Mouse (Mus musculus): ENCODE measurements around the gene Nup85.

Nup85 gene

GRCm38 (mm10) chr11:115629734-115630531 lies 65.7 kb downstream of the Nup85 start:
- no peaks in the 10 kb centered on the region for H3K9me3 ChIP-seq (ENCODE audit: low read length)
- TF ChIP-seq NANOG (IDR thresholded peaks at IDR 0.05; ENCODE audit: borderline replicate concordance, low read length): no peak
- TF ChIP-seq POU5F1 (IDR thresholded peaks at IDR 0.05; ENCODE audit: borderline replicate concordance, low read length): no peak
- no peak for TF ChIP-seq CTCF (conservative IDR thresholded peaks at IDR 0.05; ENCODE audit: low read length)
- no peaks in the 10 kb centered on the region for H3K27me3 ChIP-seq (ENCODE audit: insufficient read depth, low read length)
- peaks cover 79% of the 10 kb centered on the region for H3K4me1 ChIP-seq (replicated peaks; ENCODE audit: low read depth, low read length)
- H3K36me3 ChIP-seq (ENCODE audit: insufficient read depth, low read length): peaks cover 14% of the 10 kb centered on the region
- H3K4me3 ChIP-seq (replicated peaks; ENCODE audit: low read length): peak overlapping the region; percentile 46; the same call in 1 of the 2 replicates

- Histone ChIP-seq H3K4me3 (replicated peaks; ENCODE audit: low read length) (peak overlapping the region; percentile 55), H3K9me3 (ENCODE audit: low read length) (no peaks in the 10 kb centered on the region), H3K4me1 (replicated peaks; ENCODE audit: low read depth, low read length) (peaks cover 76% of the 10 kb centered on the region), H3K27me3 (ENCODE audit: insufficient read depth, low read length) (no peaks in the 10 kb centered on the region), H3K36me3 (ENCODE audit: insufficient read depth, low read length) (peaks cover 5% of the 10 kb centered on the region)
- TF ChIP-seq POU5F1 (IDR thresholded peaks at IDR 0.05; ENCODE audit: borderline replicate concordance, low read length) (no peak), NANOG (IDR thresholded peaks at IDR 0.05; ENCODE audit: borderline replicate concordance, low read length) (no peak)
These were observed 66.6 kb downstream of the Nup85 start for GRCm38 (mm10) chr11:115630532-115631504.

- Histone ChIP-seq H3K36me3 (ENCODE audit: insufficient read depth, low read length) (no peaks in the 10 kb centered on the region), H3K9me3 (ENCODE audit: low read length) (no peaks in the 10 kb centered on the region), H3K4me3 (replicated peaks; ENCODE audit: low read length) (peak overlapping the region; percentile 55), H3K27me3 (ENCODE audit: insufficient read depth, low read length) (no peaks in the 10 kb centered on the region), H3K4me1 (replicated peaks; ENCODE audit: low read depth, low read length) (peaks cover 72% of the 10 kb centered on the region)
- TF ChIP-seq CTCF (conservative IDR thresholded peaks at IDR 0.05; ENCODE audit: low read length) (peak; percentile 75), POU5F1 (IDR thresholded peaks at IDR 0.05; ENCODE audit: borderline replicate concordance, low read length) (no peak)
These were observed 67.3 kb downstream of the Nup85 start for GRCm38 (mm10) chr11:115631505-115631890.

GRCm38 (mm10) chr11:115632247-115632646 lies 68.0 kb downstream of the Nup85 start:
- TF ChIP-seq NANOG (IDR thresholded peaks at IDR 0.05; ENCODE audit: borderline replicate concordance, low read length) (no peak), POU5F1 (IDR thresholded peaks at IDR 0.05; ENCODE audit: borderline replicate concordance, low read length) (no peak), CTCF (conservative IDR thresholded peaks at IDR 0.05; ENCODE audit: low read length) (no peak)
- peaks cover 71% of the 10 kb centered on the region for H3K4me1 ChIP-seq (replicated peaks; ENCODE audit: low read depth, low read length)
- H3K27me3 ChIP-seq (ENCODE audit: insufficient read depth, low read length): no peaks in the 10 kb centered on the region
- H3K4me3 ChIP-seq (replicated peaks; ENCODE audit: low read length): peak overlapping the region; percentile 3; the same call in 1 of the 2 replicates
- H3K9me3 ChIP-seq (ENCODE audit: low read length): no peaks in the 10 kb centered on the region
- H3K36me3 ChIP-seq (ENCODE audit: insufficient read depth, low read length): no peaks in the 10 kb centered on the region

- no peaks in the 10 kb centered on the region for H3K9me3 ChIP-seq (ENCODE audit: low read length)
- peaks cover 73% of the 10 kb centered on the region for H3K4me1 ChIP-seq (replicated peaks; ENCODE audit: low read depth, low read length)
- no peaks in the 10 kb centered on the region for H3K27me3 ChIP-seq (ENCODE audit: insufficient read depth, low read length)
- no peaks in the 10 kb centered on the region for H3K36me3 ChIP-seq (ENCODE audit: insufficient read depth, low read length)
- TF ChIP-seq CTCF (conservative IDR thresholded peaks at IDR 0.05; ENCODE audit: low read length): no peak
- no peak overlapping the region for H3K4me3 ChIP-seq (replicated peaks; ENCODE audit: low read length)
These were observed 68.6 kb downstream of the Nup85 start for GRCm38 (mm10) chr11:115632862-115633261.
